Mouse (Mus musculus): ENCODE results near the gene Arhgap5.
"Not testable (repeated sequence)": the region's sequence is repeated elsewhere in the genome, so short reads cannot be mapped to it uniquely, and the experiment has no call there.

Arhgap5 gene

GRCm38 (mm10) chr12:52544532-52544931, 40.8 kb downstream of the Arhgap5 start:
- DNase-seq, result no peak

- DNase-seq, result peak in 1 of 2 experiments; percentile 12
These were observed 48.3 kb downstream of the Arhgap5 start for GRCm38 (mm10) chr12:52552085-52552484.

GRCm38 (mm10) chr12:52555188-52555876, 51.6 kb downstream of the Arhgap5 start:
- no peak for DNase-seq

GRCm38 (mm10) chr12:52565654-52566053, 61.9 kb downstream of the Arhgap5 start:
- no peak for DNase-seq

- no peak for DNase-seq
These were observed 69.6 kb downstream of the Arhgap5 start for GRCm38 (mm10) chr12:52573371-52573770.

- DNase-seq, result not testable (repeated sequence)
These were observed 82.7 kb downstream of the Arhgap5 start for GRCm38 (mm10) chr12:52586466-52586865.

- DNase-seq, result no peak
These were observed 83.8 kb downstream of the Arhgap5 start for GRCm38 (mm10) chr12:52587473-52588010.

- no peak for DNase-seq
These were observed 91.8 kb downstream of the Arhgap5 start for GRCm38 (mm10) chr12:52595389-52596185.

GRCm38 (mm10) chr12:52602471-52602870, 98.7 kb downstream of the Arhgap5 start:
- DNase-seq, result no peak

GRCm38 (mm10) chr12:52602883-52603694, 99.3 kb downstream of the Arhgap5 start:
- DNase-seq, result peak; percentile 79 to 86

- DNase-seq, result no peak
These were observed 100.0 kb downstream of the Arhgap5 start for GRCm38 (mm10) chr12:52603695-52604255.

GRCm38 (mm10) chr12:52604256-52604991, 100.7 kb downstream of the Arhgap5 start:
- peak; percentile 85 to 90 for DNase-seq

GRCm38 (mm10) chr12:52604992-52605652, 101.3 kb downstream of the Arhgap5 start:
- DNase-seq, result no peak

- no peak for DNase-seq
These were observed 103.6 kb downstream of the Arhgap5 start for GRCm38 (mm10) chr12:52607411-52607810.

GRCm38 (mm10) chr12:52615703-52616102, 111.9 kb downstream of the Arhgap5 start:
- no peak for DNase-seq

- no peak for DNase-seq
These were observed 114.8 kb downstream of the Arhgap5 start for GRCm38 (mm10) chr12:52618418-52619040.

GRCm38 (mm10) chr12:52619644-52620043, 115.9 kb downstream of the Arhgap5 start:
- no peak for DNase-seq
